Mouse (Mus musculus) lung, postnatal 36 days (tissue): ENCODE measurements around the gene Uba2.
A peak's percentile ranks its signal among the peaks of the same experiment; 100 is the strongest.
"Not testable (repeated sequence)": the region's sequence is repeated elsewhere in the genome, so short reads cannot be mapped to it uniquely, and the experiment has no call there.

Source experiments
- DNase-seq: peaks from one replicate; pipeline ENCODE4 v3.0.0; 2022; ENCODE audit warnings: mixed read lengths

The Uba2 gene

GRCm38 (mm10) chr7:34165999-34166398, 3.4 kb downstream of the Uba2 start:
- no peak for DNase-seq

DNA sequence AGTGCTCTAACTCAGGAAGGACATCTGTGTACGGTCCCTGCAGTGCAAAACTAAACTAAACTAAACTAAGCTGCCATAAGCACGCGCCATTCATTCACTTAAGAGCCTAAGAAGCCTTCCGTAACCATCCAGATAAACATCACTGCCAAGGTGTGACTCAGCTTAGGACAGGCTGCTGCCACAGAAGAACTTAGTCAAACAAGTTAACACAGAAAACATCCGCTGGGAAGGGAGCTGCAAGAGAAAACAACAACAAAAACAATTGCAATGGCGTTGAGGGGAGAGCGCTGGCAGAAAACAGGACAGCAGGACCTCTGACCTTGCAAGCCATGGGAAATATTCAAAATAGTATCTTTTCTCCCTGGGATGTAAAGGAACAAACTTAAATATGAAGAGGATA, 4.7 kb downstream of the Uba2 start:
- DNase-seq = no peak

DNA sequence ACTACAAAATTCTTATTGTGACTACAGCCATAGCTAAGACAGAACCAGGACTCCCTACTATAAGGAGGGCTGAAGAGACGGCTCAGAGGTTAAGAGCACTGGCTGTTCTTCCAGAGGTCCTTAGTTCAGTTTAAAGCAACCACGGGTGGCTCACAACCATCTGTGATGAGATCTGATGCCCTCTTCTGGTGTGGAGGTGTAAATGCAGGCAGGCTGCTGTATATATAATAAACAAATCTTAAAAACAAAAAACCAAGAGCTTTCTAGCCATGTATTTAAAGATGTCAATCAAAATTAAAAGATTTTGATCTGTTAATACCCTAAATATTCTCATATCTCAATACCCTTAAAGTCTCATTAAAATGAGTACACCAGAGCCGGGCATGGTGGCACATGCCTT, 10.2 kb downstream of the Uba2 start:
- DNase-seq = no peak

GRCm38 (mm10) chr7:34157994-34158393, 11.4 kb downstream of the Uba2 start:
- DNase-seq = no peak

DNA sequence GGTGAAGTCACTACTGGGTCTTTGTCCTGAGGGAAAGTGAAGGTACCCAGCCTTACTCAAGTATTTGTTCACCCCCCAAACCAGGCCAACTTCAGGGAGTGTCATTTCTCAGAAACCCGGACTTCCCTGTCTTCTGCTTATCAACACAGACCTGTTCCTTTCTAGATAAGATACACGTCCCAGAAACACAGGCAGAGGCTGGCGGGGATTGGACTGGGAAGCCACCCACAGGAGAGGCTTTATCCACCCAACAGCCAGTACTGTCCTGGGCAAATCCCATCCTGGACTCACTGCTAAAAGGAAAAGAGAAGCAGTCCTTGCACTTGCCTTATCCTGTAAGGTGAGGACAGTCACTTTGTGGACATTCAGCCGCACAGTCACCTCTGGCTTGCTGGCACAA, 22.2 kb downstream of the Uba2 start:
- no peak for DNase-seq

DNA sequence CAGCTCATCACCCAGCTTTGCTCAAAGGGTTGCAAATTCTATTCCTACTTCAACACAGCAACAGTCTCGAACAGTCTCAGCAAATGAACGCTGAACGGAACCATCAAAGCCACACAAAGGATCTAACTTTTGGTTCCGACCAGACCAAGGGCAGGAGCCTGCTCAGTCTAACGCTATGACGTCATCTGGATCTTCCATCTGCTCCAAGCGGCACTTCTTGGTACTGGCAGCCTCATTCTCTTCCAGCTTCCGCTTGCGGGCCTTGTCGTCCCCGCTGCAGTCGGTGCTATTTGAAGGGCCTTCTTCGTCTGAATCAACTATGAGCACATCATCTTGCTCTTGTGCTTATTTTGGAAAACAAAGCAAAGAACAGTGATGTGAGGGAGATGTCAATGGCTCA, 28.3 kb downstream of the Uba2 start:
- no peak for DNase-seq

DNA sequence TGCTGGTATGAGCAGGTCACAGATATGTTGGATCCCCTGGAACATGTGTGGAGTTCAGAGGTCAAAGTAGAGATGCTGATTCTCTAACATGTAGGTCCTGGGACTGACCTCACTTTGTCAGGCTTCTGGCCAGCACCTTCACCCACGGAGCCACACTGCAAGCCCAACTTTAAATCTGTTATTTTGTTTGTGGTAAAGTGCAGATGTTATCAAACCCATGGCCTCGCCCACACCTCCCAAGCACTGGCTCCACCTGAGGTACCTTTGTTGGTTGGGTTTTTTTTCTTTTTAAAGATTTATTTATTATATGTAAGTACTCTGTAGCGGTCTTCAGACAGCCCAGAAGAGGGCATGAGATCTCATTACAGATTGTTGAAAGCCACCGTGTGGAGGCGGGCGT, 29.9 kb downstream of the Uba2 start:
- DNase-seq = no peak

GRCm38 (mm10) chr7:34134336-34134735, 35.1 kb downstream of the Uba2 start:
- DNase-seq = no peak

DNA sequence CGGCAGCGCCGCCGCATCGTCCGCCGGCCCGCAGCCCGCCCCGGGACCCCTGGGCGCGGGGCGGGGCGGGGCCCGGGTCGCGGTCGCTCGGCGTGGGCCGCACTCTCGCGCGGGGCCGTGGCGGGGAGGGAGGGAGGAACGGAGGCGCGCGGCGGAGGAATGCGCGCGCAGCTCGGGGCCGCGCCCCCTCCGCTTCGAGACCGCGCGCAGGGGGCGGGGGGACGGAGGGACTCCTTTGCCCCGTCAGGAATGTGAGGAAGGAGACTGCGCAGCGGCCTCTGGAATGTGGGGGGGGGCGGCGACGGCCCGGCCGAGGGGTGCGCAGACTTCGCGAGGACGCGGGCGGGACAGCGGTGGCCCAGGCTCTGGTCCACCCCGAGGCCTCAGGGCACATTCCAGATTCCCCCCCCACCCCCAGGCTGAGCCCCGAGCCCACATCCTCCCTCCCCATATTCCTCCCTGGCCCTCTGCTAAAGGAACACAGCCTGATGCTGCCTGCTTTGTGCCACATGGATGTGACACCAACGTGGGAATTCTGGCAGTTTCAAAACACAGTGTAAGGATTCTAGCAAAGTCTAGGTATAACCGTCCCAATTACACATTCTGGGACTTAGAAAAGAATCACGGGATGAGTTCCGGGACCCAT, 36.2 kb downstream of the Uba2 start, which contains the start of gene Wtip:
TSS of gene Wtip (minus strand) at position 152 of the 646 bp plus-strand sequence.
- peak; percentile 86 for DNase-seq

- peak; percentile 24 for DNase-seq
These were observed 36.9 kb downstream of the Uba2 start for GRCm38 (mm10) chr7:34132355-34133079.

DNA sequence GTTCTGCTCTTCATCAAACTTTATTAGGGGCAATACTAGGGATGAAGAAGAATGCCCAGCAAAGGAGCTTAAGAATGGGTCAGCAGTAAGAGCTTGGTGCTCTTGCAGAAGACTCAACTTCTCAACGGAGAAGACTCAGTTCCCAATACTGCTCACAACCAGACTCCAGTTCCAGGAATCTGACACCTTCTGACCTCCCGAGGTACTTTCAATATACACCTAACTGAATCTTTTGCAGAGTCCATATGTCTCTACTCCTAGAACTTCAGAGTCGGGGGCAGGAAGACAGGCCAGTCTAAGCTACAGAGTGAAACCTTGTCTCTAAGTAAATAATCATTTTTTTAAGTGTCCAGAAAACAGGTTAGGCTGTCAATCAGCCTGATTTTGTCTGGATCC, 37.4 kb downstream of the Uba2 start:
- no peak for DNase-seq

DNA sequence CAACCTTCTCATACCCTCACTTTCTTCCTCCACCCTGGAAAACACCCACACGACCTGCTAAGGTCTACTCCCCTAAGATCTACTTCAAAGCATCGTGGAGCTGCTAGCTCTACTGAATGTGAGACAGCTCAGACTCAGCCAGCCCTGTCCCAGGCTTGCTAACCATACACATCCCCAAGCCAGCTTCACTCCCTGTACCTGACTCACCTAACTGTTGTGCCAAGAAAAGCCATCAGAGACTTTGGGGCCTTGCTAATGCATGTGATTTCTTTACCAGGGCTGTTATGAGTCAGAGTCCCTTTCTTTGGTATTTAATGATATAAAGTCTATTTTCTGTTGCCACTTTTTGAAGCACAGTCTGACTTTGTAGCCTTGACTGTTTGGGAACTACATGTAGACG, 38.3 kb downstream of the Uba2 start:
- DNase-seq = no peak

DNA sequence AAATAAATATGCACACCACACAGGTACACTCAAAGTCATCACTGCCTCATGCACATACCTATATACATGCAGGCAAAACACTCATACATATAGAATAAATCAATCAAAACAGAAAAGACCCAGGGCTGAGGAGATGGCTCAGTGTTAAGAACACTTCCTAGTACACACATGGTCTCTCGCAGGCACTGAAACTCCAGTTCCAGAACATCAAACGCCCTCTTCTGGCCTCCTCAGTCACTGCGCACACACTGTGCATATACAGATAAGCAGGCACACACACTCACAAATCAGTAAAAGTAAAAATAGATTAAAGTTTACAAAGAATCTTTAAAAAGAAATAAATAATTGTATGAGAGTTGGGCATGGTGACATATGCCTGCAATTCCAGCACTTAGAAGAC, 43.1 kb downstream of the Uba2 start:
- no peak for DNase-seq

DNA sequence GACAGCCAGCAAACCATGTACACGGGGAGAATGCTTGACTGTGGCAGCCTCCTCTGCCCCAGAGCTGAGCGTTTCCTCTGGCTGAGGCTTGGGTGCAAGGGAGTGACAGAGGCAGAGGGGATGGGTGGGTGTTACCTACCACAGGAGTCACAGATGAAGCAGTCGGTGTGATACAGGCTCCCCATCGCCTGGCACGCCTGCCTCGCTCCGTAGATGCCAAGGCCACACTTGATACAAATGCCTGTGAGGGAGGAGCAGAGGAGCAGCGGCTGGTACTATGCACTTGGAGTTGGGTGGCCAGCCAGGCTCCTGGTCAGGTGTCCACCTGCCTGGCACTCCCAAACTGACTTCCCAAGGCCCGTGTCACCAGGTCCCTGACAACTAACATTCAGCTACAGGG, 44.1 kb downstream of the Uba2 start:
- DNase-seq = no peak

DNA sequence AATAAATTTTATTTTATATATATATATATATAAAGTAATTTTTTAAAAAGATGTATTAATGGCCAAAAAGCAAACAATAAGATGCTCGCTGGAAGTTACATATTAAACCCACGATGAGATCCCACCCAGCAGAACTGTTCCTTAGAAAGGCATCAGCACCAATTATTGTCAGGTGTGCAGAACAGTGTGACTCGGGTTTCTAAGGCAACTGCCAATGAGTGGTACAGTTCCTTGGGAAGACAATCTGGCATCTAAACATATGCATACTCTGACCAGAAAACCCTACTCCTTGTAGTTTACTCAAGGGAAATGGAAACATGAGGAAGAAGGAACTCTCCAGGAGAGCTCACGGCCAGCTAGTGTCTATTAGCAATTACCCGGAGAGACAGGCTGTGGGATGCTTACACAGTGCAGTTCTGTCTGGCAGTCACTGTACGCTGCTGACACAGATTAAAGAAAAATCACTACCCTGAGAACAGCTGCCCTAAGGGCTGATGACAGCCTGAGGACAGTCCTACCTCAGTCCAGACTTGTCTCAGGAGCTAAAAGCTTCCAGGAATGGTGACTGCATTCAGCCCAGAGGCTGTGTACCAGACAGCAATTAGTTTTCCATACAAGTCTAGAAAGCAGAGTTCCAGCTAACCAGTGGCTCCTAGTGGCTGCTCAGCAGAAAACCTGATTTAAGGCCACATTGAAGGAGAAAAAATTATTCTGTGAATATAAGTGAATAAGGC, 46.2 kb downstream of the Uba2 start:
- DNase-seq = no peak

DNA sequence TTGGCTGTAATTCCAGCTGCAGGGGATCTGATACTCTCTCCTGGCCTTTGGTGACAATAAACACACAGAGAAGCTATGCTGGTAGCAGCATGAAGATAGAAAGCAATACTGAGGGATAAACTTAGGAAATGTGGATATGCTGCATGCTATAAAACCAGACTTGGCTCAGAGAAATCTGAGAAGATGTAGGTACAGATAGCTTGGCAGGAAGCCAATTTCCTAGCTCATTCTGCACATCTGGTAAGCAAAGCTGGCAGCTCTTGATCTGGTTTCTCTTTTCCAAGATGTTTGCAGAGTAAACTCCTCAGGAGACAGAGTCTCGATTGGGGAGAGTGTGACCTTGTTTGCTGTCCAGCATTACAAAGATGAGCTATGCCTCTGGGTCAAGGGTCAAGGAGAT, 48.8 kb downstream of the Uba2 start:
- not testable (repeated sequence) for DNase-seq

DNA sequence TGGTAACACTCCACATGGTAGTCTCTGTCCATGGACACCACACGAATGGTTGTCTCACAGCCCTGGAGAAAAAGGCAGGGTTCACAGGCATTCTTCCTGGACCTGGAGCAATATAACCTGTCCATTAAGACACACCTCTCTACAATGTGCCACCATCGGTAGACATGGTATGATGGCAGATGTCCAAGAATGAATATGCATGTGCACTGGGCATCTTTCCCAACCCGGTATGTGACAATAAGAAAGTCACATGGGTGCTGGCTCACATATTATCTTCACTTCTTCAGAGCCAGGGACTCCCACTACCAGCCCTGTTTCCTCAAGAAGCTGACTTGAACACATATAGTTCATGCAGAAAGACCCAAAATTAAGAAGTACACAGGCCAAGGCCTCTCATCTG, 52.8 kb downstream of the Uba2 start:
- no peak for DNase-seq

GRCm38 (mm10) chr7:34109190-34109589, 60.2 kb downstream of the Uba2 start:
- DNase-seq = no peak

GRCm38 (mm10) chr7:34101276-34101675, 68.1 kb downstream of the Uba2 start:
- no peak for DNase-seq

GRCm38 (mm10) chr7:34100002-34100401, 69.4 kb downstream of the Uba2 start:
- no peak for DNase-seq

DNA sequence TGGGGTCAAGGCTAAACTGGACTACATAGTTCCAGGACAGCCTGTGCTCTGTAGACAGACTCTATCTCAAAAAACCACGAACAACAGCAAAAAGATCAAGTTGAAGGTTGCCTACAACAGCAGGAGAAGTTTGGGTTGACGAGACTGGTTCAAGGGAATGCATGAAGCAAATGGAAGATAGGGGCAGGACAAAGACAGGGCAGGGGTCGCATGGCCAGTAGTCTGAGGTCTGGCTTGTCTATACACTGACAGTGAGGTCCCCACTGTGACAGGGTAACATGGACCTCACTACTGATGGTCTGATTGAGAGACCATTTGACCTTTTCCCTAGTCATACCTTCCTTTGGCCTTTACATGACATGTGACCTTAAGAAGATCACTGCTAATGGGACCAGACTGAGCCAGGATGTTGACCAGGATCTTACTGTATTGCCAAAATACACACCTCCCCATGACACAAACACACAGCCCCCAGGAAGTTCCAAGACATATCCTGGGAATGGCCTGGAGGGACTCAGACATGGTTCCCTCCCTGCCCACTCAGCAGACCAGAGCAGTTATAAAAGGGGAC, 74.4 kb downstream of the Uba2 start, which contains the start of gene Scgb1b30:
TSS of gene Scgb1b30 (plus strand) at position 521 of the 571 bp plus-strand sequence.
- no peak for DNase-seq
